Mouse (Mus musculus) WW6 (cell line): ENCODE data around the gene D830030K20Rik.
"Not testable (repeated sequence)": the region's sequence is repeated elsewhere in the genome, so short reads cannot be mapped to it uniquely, and the experiment has no call there.

Experiments
- DNase-seq: peaks from one replicate; pipeline ENCODE4 v3.0.0-alpha.2; 2013; ENCODE audit warnings: low read depth, low spot score

Gene D830030K20Rik

DNA sequence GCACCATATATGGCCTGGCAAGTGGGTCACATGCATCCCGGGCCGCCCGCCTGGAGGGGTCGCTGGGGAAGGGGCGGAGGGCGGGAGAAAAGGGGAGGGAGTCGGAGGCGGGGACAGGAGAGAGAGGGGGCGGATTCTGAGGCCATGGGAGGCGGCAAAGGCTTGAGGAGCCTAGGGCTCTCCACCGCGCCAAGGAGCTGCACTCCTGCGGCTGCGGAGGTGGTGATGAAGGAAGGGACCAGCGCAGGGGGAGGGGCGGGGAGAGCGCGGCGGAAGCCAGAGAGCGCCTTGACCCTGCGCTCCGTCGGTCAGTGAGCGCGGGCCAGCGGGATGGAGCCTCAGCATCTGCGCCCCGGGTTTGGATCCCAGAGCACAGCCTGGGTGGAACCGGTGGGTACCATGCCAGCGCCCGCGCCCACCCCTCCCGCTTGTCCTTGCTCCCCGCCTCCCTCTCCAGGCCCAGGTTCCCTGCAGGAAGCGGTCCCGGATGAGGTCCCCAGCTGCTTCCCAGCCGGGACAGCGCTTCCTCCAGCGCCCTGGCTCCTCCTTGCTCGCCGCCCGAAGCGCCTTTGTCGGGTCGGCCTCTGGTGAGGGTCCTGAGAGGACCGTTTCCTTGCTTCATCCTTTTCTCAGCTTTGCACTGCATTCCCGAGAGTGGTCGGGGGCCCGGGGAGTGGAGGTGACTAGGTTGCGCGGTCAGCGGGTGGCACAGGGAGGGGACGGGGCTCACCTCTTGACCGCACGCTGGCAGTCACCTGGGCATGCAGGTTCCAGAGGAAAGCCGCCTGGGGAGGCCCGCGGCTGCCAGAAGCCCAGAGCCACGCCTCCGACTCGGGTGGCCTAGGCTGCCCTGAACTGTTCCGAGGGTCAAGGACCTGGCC is at the start of gene D830030K20Rik:
Gene D830030K20Rik, plus strand, starts transcription at position 217 of the 881 bp plus-strand sequence.
- not testable (repeated sequence) for DNase-seq

DNA sequence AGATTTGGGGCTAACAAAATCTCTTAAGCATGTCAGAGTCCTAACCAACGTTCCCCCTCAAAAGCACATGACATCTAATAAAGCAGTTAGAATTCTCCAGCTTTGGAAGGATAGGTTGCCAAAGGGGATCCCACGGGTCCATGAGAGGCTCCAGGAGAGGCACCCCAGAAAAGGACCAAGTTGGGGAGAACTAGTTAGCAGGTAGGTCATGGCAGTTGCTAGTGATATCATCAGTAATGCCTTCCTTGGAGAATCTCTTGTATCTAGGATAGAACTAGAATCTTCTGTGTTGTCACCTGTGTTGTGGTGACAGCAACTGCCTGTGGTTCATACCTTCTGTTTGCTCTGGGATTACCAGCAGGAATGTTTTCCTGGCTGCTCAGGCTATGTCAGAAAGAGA is 20.3 kb upstream of the D830030K20Rik start, which contains the start of gene Gm5795:
Gene Gm5795, plus strand, starts transcription at position 301 of the 400 bp plus-strand sequence.
- not testable (repeated sequence) for DNase-seq

DNA sequence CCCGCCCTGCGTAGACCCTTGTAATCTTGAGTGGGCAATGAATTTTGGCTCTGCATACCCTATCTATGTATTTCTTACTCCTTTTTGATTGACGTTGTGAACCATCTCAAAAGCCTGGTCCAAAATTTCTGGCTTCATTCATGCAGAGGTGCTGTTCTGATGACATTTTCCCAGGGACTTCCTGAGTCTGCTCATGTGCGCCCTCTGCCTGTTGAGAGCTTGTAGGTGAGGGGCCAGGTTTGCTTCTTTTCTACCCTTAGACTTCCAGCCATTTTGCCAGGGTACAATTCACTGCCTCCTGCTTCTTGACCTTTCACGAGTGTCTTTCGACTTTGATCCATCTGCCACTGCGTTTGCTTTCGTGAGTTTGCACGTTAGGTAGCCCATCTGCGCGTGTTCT is 1.1 kb downstream of the D830030K20Rik start:
- not testable (repeated sequence) for DNase-seq

DNA sequence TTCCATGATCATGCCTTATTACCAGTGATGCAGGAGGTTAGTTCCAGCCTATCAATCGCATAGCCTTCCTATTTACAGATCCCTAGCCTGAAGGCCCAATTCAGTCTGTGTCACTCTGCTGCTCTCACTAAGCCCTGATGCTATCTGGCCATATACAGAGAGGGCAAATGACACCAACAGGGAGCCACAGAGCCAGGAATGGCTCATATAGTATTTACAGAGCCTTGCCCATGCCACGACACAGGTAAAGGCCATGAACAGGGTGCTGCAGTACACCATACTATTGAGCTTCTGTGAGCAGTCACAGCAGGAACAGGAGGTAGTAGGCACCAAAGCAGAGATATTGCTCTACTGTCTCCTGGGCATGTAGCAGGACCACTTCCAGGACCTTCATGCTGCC is 54.2 kb downstream of the D830030K20Rik start:
- DNase-seq = not testable (repeated sequence)
